Mouse (Mus musculus): Measurements from ENCODE around the gene Rps26. TPM values are rescaled to one million over a fixed set of nuclear protein-coding genes. Genes with fewer than 3 reads are reported as not detected.
"Not testable (repeated sequence)": the region's sequence is repeated elsewhere in the genome, so short reads cannot be mapped to it uniquely, and the experiment has no call there.

Rps26 gene
- total RNA-seq, 2 experiments from 2014 or later, result 211 to 235 TPM

DNA sequence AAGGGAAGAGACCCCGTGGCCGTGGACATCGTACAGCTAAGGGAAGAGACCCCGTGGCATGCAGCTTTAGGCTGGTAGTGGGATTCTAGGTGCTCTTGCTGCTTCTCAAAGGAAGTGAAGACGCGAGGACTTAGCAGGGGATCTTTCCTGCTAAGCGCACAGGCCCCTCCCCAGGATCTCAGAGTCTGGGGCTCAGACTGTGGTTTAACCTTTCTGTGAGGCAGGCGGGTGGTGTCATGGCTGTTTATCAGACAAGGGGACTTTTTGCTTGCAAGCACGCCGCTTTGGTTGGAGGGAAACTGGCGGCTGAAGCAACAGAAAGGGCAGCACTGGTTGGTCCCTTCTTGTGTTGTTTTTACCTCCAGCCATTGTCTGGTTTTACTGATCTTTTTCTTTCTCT is 10.5 kb upstream of the Rps26 start:
- H3K27ac ChIP-seq, result no peak overlapping the region

DNA sequence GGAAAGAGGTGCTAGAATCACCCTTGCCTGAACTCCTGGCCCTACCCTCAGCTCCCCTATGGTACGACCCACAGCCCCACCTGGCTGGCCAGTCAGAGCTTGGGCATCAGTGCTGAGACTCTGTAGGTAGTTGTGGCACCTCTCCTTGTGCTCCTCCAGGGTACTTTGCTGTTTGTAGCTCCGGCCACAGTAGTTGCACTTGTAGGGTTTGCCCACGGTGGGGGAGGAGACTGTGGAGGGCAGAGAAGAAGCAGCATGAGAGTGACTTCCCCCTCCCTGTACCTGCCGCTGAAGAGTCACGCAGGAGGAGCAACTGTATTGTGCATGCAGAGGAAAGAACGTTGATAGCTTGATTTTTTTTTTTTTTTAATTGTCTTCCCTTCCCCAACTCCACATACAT is 10.0 kb upstream of the Rps26 start:
- DNase-seq (ENCODE audit: extremely low spot score in 1 of 2, low spot score in 2 of 2), result no peak
- Histone ChIP-seq H3K27ac (no peak overlapping the region), H3K4me3 (no peak overlapping the region)
- intact Hi-C loops (cut with DNase I), result no loop called here
- no peak for TF ChIP-seq CTCF (IDR thresholded peaks at IDR 0.05)

More for the DNA sequence above, 10.5 kb upstream of the Rps26 start:
- intact Hi-C loops (cut with DNase I), result no loop called here
- no peak for TF ChIP-seq CTCF (IDR thresholded peaks at IDR 0.05)
- no peak for DNase-seq (ENCODE audit: extremely low spot score in 1 of 2, low spot score in 2 of 2)
- no peak overlapping the region for H3K4me3 ChIP-seq

DNA sequence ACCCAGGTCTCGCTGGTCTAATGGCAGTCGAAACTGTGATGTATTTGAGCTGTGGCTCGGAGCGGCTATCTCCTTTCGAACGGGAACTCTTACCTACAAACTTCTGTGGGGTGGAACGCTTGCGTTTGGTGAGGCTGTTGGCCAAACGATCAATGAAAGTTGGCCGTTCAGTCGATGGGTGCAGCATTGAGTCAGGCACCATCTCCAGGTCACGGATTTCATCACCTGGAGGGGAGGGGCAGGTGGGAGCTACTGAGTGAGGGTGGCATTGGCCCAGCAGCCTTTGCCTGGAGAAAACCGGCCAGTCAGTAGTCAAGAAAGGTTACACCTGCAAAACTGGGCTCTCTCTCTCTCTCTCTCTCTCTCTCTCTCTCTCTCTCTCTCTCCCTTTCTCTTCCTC is 9.2 kb upstream of the Rps26 start:
- TF ChIP-seq CTCF (IDR thresholded peaks at IDR 0.05), result no peak
- intact Hi-C loops (cut with DNase I), result no loop called here
- Histone ChIP-seq H3K27ac (no peak overlapping the region), H3K4me3 (no peak overlapping the region)
- no peak for DNase-seq (ENCODE audit: extremely low spot score in 1 of 2, low spot score in 2 of 2)

DNA sequence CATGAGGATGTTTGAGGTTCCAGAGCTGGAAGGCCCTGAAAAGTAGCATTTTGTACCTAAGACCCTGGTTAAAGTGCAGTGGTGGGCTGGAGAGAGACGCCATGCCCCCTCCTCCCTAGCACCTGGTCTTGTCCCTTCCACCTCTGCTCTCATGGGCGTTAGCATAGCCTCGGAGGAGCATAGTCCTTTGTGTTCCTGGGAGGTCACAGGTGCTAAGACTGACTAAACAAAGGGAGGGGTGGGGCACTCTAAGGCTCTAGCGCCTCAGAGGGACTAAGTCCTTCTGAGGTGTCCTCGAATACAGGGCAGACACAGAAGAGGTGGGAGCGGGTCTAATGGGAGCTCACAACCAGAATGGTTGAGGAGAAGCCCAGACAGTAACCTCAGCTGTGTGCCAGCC is 5.0 kb upstream of the Rps26 start:
- intact Hi-C loops (cut with DNase I), result no loop called here

DNA sequence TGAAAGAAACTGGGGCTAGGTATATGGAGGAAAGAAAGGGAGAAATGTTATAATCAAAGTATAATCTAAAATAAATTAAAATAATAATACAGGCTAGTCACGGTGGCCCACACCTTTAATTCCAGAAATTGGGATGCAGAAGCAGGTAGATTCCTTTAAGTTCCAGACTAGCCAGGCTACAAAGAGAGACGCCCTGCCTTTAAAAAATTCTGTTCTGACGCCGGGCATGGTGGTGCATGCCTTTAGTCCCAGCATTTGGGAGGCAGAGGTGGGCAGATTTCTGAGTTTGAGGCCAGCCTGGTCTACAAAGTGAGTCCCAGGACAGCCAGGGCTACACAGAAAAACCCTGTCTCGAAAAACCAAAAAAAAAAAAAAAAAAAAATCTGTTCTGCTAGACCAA is 3.8 kb upstream of the Rps26 start:
- H3K4me3 ChIP-seq; intact Hi-C loops (cut with DNase I); H3K27ac ChIP-seq; DNase-seq (ENCODE audit: extremely low spot score in 1 of 2, low spot score in 2 of 2): not testable (repeated sequence)

More for the DNA sequence above, 5.0 kb upstream of the Rps26 start:
- TF ChIP-seq CTCF (IDR thresholded peaks at IDR 0.05), result no peak
- no peak overlapping the region for H3K4me3 ChIP-seq
- H3K27ac ChIP-seq, result no peak overlapping the region
- DNase-seq (ENCODE audit: extremely low spot score in 1 of 2, low spot score in 2 of 2), result no peak

DNA sequence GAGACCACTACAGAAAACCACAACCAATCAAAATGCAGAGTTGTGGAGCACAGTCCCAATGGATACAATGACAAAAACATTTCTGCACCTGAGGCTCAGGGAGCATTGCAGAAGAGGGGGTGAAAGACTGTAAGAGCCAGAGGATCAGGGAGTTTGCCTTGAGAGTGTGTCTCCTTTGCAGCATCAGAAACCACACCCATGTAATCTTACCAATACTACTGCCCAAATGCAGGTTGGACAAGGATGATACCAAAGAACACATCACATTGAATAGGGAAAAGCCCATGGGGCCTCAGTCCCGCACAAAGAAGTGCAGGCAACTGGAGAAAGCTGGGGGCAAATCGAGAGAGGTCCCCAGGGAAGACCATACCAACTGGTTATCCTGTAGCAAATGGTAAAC is 3.2 kb upstream of the Rps26 start:
- Histone ChIP-seq H3K4me3 (no peak overlapping the region), H3K27ac (no peak overlapping the region)
- intact Hi-C loops (cut with DNase I), result no loop called here
- no peak for TF ChIP-seq CTCF (IDR thresholded peaks at IDR 0.05)
- DNase-seq (ENCODE audit: extremely low spot score in 1 of 2, low spot score in 2 of 2), result no peak

DNA sequence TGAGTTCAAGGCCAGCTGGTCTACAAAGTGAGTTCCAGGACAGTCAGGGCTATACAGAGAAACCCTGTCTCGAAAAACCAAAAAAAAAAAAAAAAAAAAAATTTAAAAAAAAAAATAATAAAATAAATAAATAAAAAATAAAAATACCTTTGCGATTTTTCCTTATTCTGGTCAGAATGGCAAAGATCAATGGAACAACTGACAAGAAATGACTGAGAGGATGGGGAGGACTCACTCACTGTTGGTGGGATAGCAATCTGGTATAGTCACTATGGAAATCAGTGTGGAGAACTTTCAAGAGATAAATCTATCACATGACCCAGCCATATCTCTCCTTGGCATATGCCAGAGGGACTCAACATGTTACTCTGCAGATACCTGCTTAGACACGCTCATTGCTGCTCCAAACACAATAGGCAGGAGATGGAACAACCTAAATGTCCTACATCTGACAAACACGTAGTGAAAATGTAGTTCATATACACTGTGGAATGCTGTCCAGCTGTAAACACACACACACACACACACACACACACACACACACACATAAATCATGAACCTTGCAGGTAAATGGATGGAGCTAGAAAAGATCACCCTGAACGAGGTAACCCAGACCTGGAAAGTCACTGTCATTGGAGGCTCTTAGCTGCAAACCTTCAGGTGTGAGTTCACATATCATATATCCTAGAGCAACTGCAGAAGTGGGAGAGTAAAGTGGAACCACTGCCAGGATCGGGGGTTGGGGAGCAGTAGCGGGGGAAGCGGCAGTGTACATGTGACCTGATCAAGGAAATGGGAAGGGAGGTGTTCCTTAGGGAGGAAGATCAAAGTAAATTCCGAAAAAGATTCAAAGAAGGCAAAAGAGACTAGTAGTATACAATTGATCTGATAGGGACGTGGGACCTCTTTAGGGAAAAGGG is 1.1 kb upstream of the Rps26 start:
- Histone ChIP-seq H3K27ac (no peak overlapping the region), H3K4me3 (no peak overlapping the region)
- no peak for TF ChIP-seq CTCF (IDR thresholded peaks at IDR 0.05)
- DNase-seq (ENCODE audit: extremely low spot score in 1 of 2, low spot score in 2 of 2), result no peak
- intact Hi-C loops (cut with DNase I), result no loop called here

DNA sequence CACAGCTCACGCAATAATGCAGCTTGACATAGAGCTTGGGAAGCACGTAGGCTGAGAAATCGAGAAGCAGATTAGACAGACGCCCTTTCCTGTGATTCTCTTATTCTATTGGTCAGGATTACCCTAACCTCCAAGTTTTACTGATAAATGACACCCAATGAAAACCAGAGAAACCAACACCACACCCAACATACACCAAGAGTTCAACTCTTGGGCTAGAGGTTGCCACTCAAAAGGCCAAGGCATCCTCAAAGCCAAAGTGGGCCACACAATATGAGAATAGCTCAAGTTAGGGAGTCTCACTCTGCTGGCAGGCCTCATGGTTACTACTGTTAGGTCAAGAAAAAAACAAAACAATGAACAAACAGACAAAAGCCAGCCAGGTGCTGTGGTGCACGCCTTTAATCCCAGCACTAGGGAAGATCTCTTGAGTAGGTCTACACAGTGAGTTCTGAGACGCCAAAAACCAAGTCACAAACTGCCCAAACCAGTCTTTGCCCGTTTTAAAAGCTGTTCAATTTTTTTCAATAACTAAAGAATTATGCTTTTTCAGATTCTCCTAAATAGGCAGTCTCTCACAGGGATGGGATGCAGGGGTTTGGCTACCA is 1.2 kb downstream of the Rps26 start:
- DNase-seq (ENCODE audit: extremely low spot score in 1 of 2, low spot score in 2 of 2), result no peak
- intact Hi-C loops (cut with DNase I), result no loop called here
- Histone ChIP-seq H3K27ac (no peak overlapping the region), H3K4me3 (peak overlapping the region; percentile 85)
- TF ChIP-seq CTCF (IDR thresholded peaks at IDR 0.05), result no peak

DNA sequence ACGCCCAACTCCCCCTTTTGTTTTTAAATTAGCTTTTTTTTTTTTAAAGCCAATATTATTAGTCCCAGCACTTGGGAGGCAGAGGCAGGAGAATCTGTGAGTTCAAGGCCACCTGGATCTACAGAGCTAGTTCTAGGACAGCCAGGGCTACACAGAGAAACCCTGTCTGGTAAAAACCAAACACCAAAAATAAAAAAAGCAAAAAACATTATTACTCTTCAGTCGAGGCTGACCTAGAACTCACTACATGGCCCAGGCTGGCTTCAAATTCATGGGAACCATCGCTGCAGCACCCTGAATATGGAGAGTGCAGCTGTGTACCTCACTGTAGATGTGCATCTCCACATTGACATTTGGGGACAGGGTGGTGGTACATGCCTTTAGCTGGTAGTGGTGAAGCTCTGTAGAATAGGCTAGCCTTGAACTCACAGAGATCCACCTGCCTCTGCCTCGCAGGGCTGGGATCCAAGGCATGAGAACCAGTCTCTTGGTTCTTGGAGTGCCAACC is 3.4 kb downstream of the Rps26 start:
- DNase-seq (ENCODE audit: extremely low spot score in 1 of 2, low spot score in 2 of 2); H3K27ac ChIP-seq; H3K4me3 ChIP-seq; intact Hi-C loops (cut with DNase I): not testable (repeated sequence)

DNA sequence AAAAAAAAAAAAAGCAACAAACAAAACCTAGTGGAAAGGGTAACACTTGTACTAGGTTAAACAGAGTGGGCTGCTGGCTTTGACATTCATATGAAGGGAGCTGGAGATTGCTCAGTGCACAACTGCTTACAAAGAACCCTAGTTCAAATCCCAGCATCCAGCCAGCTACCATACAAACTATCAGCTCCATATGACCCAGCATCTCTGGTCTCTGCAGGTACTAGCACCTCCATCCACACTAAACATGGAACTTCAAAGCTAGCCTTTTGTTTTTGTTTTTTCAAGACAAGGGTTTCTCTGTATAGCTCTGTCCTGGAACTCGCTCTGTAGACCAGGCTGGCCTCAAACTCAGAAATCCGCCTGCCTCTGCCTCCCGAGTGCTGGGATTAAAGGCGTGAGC is 3.8 kb downstream of the Rps26 start:
- Histone ChIP-seq H3K27ac (no peak overlapping the region), H3K4me3 (no peak overlapping the region)
- TF ChIP-seq CTCF (IDR thresholded peaks at IDR 0.05), result no peak
- intact Hi-C loops (cut with DNase I), result no loop called here
- DNase-seq (ENCODE audit: extremely low spot score in 1 of 2, low spot score in 2 of 2), result no peak

DNA sequence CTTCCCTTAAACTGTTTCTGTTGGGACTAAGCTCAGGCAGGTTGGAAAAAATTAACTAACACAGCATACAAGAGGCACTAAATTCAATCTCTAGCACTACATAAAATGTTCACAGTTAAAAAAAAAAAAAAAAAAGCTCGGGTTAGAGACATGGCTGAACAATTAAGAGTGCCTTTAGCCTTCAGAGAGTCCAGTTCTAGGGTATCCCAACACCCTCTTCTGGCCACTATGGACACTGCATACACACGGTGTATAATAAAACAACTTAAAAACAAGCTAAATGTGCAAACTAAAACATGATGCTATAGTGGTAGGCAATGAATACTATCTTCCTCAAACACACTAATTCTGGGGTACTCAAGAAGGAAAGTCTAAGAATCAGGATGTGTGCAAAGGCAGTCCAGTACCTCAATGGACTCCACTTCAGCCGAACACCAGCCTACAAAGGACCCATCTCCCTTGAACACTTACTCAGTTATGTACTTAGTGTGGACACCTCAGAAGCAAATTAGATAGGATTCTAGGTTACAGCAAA is 4.5 kb downstream of the Rps26 start:
- TF ChIP-seq CTCF (IDR thresholded peaks at IDR 0.05), result peak; percentile 3; the same call in 1 of the 2 replicates
- Histone ChIP-seq H3K4me3 (no peak overlapping the region), H3K27ac (no peak overlapping the region)
- intact Hi-C loops (cut with DNase I), result no loop called here
- DNase-seq (ENCODE audit: extremely low spot score in 1 of 2, low spot score in 2 of 2), result no peak

DNA sequence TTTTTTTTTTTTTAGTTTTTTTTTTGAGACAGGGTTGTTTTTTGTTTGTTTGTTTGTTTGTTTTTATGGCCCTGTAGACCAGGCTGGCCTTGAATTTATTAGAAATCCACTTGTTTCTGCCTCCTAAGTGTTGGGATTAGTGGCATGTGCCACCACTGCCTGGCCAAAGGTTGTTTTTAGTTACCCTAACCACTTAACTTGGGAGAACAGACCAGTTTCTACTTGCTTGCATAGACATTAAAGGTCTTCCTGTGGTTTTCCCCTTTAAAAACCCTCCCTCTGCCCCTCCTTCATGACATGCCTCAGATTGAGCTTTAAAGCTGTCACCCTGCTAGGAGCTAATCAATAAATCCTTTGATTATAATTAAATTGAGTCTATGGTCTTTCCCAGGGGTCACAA is 6.3 kb downstream of the Rps26 start:
- TF ChIP-seq CTCF (IDR thresholded peaks at IDR 0.05), result no peak
- Histone ChIP-seq H3K27ac (no peak overlapping the region), H3K4me3 (no peak overlapping the region)
- intact Hi-C loops (cut with DNase I), result no loop called here
- DNase-seq (ENCODE audit: extremely low spot score in 1 of 2, low spot score in 2 of 2), result no peak

DNA sequence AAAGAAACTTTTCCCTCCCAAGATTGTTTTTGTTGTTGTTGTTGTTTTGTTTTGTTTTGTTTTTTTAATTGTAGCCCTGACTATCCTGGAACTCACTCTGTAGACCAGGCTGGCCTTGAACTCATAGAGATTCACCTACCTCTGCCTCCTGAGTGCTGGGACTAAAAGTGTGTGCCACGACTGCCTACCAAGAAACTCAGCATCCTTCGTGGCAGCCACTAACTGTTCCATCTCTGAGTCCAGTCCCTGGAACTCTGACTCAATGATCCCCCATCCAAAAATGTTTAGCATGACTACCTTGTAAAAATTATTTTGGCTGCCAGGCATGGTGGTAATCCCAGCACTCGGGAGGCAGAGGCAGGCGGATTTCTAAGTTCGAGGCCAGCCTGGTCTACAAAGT is 7.4 kb downstream of the Rps26 start:
- DNase-seq (ENCODE audit: extremely low spot score in 1 of 2, low spot score in 2 of 2); H3K4me3 ChIP-seq; H3K27ac ChIP-seq; intact Hi-C loops (cut with DNase I): not testable (repeated sequence)

Measured in left cerebral cortex, adult 2 months (tissue).